Mouse (Mus musculus): ENCODE results near the gene Metap1d. TPM values are rescaled to one million over a fixed set of nuclear protein-coding genes. Genes with fewer than 3 reads are reported as not detected.
A peak's percentile ranks its signal among the peaks of the same experiment; 100 is the strongest.

Gene Metap1d
- polyA plus RNA-seq, 1 experiment, result 76.9 TPM

GRCm38 (mm10) chr2:71524763-71525162, 71.7 kb downstream of the Metap1d start:
- no peak for DNase-seq (ENCODE audit: extremely low spot score in 1 of 2, low spot score in 1 of 2)

DNA sequence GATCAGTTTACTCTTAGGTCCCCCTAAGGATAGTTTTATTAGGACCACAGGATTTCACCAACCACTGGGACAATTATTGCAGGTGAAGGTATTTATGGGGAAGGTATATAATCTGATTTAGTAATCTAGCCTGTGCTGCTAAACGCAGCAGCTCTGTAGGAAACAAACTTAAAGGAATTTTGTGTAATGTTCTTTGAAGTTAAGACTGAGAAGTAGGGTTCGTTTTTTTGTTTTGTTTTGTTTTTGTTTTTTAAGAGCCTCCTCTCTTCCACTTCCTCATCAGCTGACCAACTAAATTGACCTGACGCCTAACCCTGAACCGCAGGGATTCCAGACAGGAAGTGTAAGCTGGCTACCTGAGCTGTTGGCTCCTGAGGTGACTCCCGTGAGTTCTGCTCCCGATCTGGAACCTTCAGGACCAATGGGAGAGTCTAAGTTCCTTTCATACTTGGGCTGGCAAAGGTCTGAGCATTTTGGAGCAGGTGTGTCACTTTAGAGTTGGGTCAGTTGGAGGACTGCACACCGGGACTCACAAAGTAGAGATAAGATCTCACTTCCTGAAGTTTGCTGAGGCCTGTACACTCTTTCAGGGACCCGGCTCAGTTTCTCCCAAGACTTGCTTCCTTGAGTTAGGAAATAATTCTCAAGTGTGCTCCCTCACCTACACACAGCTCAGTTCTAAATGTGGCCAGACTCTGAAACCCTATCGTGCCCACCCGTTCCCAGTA, 73.7 kb downstream of the Metap1d start:
- no peak for DNase-seq (ENCODE audit: extremely low spot score in 1 of 2, low spot score in 1 of 2)

GRCm38 (mm10) chr2:71527323-71528013, 74.4 kb downstream of the Metap1d start:
- no peak for DNase-seq (ENCODE audit: extremely low spot score in 1 of 2, low spot score in 1 of 2)

DNA sequence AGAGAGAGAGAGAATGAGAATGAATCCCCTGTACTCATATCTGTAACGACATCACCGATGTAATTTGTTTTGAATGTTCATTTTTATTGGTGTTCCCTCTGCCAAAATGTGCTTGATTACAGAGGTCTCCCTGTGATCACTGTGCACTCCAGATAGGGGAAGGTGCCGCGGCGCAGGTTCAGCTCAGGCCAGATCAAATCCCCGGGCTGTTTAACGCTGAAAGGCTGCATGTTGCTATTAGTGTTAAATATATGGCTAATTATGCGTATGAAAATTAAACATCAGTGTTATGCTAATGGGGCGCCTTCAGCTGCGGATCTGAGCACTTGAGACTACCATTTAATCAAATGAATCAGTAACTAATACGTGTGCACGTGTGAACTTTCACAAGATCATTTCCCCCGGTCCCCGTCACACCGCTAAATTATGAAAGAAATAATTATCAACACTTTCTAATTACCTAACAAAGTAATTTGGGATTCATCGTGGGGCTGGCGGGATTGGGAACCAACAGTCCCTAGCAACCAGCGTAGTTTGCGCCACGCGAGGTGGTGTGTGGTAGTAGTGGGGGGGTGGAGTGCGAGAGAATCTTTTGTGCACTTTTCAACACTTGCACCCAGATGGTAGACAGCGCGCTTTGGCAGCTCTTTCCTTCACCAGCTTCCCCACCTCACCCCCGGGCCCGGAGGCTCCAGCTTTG, 75.1 kb downstream of the Metap1d start, which contains the start of gene Dlx1:
Gene Dlx1 (plus strand): TSS at position 100 of the 700 bp plus-strand sequence.
- peak in 1 of 2 experiments; percentile 35 for DNase-seq (ENCODE audit: extremely low spot score in 1 of 2, low spot score in 1 of 2)

- DNase-seq (ENCODE audit: extremely low spot score in 1 of 2, low spot score in 1 of 2), result no peak
These were observed 75.8 kb downstream of the Metap1d start for GRCm38 (mm10) chr2:71528714-71529510.

DNA sequence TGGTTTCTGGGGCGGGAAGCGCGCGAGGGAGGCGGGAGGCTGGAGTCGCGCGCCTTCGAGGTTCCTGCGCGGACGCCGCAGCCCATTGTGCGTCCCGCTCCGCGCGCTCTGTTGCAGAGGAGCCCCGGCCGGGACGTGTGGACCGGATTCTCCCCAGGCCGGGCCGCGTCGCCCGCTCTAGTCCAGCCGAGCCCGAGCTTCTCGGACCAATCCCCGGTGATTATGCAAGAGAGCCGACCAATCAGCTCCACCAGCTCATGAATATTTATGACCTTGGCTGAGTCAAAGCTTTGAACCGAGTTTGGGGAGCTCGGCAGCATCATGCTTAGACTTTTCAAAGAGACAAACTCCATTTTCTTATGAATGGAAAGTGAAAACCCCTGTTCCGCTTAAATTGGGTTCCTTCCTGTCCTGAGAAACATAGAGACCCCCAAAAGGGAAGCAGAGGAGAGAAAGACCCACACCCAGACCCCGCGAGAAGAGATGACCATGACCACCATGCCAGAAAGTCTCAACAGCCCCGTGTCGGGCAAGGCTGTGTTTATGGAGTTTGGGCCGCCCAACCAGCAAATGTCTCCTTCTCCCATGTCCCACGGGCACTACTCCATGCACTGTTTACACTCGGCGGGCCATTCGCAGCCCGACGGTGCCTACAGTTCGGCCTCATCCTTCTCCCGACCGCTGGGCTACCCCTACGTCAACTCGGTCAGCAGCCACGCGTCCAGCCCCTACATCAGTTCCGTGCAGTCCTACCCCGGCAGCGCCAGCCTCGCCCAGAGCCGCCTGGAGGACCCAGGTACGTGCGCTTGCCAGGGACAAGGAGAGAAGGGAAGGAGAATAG, 76.7 kb downstream of the Metap1d start:
- peak; percentile 50 to 74 for DNase-seq (ENCODE audit: extremely low spot score in 1 of 2, low spot score in 1 of 2)

DNA sequence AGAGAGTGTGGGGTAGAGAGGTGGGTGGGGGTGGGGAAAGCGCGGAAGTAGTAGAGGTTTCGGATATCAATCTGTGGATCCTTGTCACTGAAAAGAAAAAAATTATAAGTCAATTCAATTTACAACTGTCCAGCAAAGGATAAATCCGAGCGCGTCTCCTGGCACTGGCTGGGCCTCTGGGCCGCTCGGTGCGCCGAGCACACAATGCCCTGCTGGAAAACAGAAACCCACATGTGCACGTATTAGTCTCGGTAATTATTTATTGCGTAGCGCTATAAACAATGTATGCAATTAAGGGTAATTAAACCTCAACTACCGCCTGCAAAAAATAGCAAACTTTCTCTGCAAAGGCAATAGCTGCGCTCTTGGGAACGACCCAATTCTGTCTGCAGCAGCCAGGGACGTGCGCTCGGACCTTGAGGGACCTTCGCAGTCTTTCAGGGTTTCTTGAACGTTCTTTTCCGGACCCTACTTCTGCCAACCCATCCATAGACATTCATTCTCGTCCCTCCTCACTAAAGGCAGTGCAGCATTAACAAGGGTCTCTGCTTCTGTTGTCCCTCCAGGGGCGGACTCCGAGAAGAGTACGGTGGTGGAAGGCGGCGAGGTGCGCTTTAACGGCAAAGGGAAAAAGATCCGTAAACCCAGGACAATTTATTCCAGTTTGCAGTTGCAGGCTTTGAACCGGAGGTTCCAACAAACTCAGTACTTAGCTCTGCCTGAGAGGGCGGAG, 77.5 kb downstream of the Metap1d start:
- peak in 1 of 2 experiments; percentile 7 for DNase-seq (ENCODE audit: extremely low spot score in 1 of 2, low spot score in 1 of 2)

DNA sequence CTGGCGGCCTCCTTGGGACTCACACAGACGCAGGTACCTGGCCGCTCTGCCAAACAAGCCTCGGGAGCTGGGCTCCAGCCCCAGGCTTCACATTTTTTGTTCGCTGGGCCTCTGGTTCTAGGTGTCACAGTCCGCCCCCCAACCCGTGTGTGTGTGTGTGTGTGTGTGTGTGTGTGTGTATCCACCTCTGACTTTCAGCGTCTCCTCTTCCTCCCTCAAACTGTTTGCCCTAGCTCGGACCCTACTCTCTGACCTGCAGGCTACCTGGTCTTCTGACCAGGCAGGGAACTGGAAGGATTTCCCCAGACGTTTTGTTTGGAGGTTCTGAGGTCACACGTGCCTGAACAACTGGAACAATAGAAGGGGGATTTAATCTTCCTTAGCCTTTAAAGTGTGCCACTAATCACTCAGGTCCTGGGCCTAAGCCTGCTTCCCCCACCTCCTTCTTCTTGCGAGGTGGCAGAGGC, 78.1 kb downstream of the Metap1d start:
- DNase-seq (ENCODE audit: extremely low spot score in 1 of 2, low spot score in 1 of 2), result peak in 1 of 2 experiments; percentile 8

DNA sequence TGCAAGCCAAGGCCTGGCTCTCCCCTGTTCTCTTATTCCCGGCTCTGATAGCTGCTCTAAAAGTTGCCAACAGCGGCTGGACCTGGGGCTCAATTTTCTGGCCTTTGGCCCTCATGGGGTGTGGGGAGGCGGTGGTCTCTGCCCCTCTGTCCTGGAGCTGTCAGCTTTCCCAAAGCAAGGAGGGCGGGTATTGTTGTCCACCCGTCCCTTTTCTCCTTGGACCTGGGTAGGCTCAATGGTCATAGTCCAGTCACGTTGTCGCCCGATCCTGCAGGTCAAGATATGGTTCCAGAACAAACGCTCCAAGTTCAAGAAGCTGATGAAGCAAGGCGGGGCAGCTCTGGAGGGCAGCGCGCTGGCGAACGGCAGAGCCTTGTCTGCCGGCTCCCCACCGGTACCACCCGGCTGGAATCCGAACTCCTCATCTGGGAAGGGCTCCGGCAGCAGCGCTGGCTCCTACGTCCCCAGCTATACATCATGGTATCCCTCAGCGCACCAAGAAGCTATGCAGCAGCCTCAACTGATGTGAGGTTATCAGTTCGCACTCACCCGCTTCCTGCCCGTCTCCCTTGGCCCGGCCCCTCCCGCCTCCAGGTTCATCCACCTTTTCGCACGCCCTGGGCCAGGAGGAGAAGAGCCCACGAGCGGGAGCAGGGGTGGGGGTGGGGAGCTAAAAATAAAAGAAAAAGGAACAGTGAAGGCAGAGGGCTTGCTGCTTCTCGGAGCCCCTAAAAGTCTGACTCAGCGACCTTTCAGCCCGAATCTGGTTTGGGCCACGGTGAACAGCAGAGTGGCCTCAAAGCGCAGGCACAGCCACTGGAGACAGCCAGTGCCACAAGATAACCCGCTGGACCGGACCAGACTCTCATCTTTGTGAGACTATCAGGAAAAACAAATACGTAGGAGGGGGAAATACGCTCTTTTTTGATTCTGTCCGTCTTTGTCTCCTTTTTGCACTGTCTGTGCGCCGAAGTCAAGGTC, 79.2 kb downstream of the Metap1d start:
- no peak for DNase-seq (ENCODE audit: extremely low spot score in 1 of 2, low spot score in 1 of 2)

DNA sequence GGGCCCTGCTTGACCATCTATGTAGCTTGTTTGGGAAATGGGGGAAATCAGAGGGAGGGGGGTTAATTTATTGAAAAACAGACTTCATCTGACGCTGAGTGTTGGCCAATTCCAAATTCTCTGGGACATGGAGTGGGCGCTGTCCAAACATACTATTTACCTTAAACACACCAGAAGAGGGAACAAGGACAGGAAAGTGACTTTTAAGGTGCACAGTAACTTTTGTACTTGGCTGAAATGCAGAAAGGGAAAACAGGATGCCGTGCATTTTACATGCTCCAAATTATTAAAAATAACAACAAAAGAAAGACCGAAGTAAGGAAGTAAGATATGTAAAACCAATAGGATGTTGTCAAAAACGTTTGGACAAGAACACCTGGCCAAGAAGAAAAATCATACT, 80.0 kb downstream of the Metap1d start:
- no peak for DNase-seq (ENCODE audit: extremely low spot score in 1 of 2, low spot score in 1 of 2)

DNA sequence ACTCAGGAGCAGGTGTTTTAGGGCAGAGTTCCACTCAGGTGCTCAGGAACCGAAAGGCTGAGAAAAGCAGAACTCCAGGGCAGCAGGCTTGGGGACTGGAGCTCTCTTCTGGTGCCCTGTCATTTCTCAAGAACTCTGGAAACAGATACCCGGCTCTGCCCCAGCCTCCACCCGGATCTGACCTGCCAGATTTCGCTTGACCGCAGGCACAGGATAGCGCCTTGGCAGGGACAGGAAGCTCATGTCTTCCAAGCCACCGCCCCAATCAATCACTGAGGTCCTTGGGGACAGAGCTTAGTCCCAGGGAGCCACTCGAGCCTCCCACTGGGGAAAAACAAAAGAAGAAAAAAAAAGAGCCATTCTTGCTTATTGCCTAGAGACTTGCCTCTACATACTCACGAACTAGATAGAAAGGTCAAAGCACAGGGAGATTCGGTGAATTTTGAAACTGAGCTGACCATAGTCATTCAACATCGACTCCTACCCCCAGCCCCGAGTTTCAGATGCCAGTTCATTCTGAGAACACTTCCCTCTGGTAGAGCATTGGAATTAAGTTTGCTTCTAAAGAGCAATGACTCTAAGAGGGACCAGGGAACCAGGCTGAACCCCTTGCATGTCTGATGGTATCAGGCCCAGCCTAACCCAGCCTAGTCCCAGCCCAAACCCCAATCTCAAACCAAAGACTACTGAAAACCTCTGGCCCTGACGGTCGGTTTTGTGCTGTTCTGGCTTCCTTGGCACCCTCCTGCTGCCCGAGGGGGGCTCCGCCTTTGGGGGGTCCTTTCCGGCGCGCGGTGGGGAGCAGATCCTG, 81.4 kb downstream of the Metap1d start:
- DNase-seq (ENCODE audit: extremely low spot score in 1 of 2, low spot score in 1 of 2), result peak in 1 of 2 experiments; percentile 11

DNA sequence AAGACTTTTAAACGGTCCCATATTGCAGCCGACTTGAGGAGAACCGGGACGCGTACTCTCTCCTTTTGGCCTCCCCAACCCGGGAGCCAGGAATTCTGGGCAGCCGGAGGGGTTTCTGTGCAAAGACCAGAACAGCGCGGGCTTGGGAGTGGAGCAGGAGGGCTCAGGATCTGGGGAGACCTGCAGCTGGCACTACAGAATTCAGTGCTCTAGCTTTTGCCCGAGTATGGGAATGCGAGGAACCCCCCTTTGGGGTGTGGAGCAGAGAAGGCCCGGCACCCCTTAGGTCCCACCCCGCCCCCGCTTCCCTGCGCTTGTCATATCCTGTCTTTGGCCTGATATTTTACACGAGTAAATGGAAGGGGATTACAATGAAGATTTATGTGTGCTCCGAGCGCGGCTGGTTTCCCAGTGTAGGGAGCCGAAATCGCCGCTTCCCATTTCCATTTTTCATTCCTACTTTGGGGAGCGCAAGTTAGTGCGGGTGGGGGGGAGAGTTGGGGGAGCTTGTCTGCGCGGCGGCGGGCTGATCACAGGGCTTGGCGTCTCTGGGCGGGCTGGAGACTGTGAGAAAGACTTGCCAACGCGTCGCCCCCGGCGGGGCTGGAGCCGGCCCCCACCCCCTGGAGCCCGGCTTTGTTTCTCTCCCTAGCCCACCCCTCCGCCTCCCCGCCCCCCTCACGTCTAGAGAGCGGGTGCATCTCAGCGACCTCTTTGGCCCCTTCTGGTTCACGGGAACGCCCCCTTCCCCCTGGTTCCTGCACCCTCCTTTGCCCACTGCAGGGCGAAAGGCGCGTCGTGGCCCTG, 87.7 kb downstream of the Metap1d start:
- no peak for DNase-seq (ENCODE audit: extremely low spot score in 1 of 2, low spot score in 1 of 2)

DNA sequence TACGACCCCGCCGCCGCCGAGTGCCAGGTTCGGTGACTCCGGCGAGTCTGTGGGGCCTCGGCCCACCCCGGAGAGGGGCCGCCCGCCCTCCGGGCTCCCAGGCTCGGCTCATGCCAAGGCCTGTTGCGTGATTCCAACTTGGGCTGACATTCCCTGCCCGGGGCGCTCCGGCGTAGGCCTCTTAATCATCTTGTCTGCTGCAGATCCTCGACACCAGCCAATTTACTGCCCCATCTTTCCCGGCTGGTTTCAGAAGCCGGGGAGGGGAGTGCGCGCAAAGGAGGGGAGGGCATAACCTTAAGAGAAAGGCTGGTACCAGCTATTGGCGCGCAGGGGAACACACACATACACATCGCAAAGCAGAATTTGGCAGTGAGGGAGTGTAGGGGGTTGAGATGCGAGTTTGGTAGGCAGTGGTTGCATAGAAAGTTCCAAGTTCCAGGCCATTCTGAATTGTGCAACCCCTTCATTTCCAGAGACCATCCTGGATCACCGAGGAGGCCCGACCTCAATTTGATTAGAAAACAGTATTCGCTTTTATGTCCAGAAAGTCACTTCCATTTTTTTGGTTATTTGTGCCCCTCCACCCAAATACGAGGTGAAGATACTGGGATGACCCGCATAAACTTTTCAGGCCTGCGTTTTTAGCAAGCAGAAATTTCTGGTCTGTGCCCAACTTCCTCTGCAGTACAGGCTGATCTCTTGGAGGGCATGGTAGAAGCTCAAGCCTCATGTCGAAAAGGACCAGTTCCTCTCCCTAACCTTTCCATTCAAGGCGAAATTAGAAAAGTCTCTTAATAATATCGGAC, 88.5 kb downstream of the Metap1d start:
- peak in 1 of 2 experiments; percentile 4 for DNase-seq (ENCODE audit: extremely low spot score in 1 of 2, low spot score in 1 of 2)

DNA sequence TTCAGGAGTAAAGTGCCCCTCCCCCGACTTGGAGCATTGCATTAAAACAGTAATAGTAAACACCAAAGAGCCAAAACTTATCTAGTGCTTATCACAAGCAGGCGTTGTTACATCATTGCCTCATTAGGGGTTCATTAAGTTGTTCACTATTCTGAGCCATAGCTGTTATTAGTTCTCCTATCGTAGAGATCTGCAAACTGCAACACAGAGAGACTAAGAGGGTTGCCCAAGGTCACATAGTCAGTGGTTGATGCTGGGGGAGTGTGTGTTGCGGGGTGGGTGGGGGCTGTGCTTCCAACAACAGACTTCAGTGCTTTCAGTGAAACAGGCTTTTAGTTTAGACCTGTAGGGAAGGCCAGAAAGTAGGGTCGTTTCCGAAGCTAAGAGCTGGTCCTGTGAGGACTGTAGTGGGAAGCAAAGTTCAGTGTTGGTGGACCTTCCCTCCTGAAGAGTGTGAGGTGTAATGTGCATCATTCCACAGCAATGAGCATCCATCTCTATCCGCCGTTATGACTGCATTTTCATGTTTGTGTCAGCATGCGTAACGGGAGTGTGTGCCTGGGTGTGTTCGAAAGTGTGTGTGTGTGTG, 89.2 kb downstream of the Metap1d start:
- no peak for DNase-seq (ENCODE audit: extremely low spot score in 1 of 2, low spot score in 1 of 2)

GRCm38 (mm10) chr2:71542816-71543301, 89.8 kb downstream of the Metap1d start:
- DNase-seq (ENCODE audit: extremely low spot score in 1 of 2, low spot score in 1 of 2), result peak in 1 of 2 experiments; percentile 12

Measured in frontal cortex, adult 2 months (tissue).